Mouse (Mus musculus): Measurements from ENCODE around the gene Rnf126.

GRCm38 (mm10) chr10:79807826-79808225 is 41.1 kb upstream of the Rnf126 start:
- TF ChIP-seq GATA1 (IDR thresholded peaks at IDR 0.05; ENCODE audit: low read length): no peak
- TF ChIP-seq TAL1 (IDR thresholded peaks at IDR 0.05; ENCODE audit: low read length): no peak

Data from erythroblast, embryonic 14.5 days (primary cell).